Comparison of ENCODE assay signal across 11 mouse cellular contexts in the genomic region with DNA sequence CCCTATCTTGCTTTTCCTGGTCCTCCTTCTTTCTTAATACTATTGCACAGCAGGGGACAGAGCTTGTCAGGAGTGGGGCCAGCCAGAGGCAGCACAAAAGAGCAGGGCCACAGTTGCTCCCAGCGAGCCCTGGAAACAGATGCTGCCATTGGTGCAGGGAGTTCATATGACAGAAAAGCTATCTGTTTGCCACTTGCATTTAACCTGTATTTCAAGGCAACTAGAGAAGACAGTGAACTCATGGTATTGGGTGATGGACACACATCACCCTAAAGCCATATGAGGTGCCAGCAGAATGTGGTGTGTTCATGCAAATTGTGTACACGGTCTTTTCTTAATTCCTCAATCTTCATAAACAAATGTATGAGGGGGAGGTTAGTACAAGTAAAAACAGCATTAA.
DNase-seq lines count a peak whose midpoint lies in the region; ATAC-seq and TF ChIP-seq lines count a peak whose summit lies in the region.
"Had no signal": no experiment of that assay in that cellular context is flagged by ENCODE, and none has a peak within 500 bp of the region (broad histone marks: within the 10 kb centered on the region; RNA-seq: fewer than 3 reads in every experiment).

No protein-coding gene starts in this region.

- H3K36me3 ChIP-seq in forebrain, embryonic 16.5 days (ENCODE audit: control insufficient read depth, insufficient read depth) = no peaks in the 10 kb centered on the region
- H3K36me3 ChIP-seq in midbrain, embryonic 10.5 days = no peaks in the 10 kb centered on the region
- H3K36me3 ChIP-seq in stomach, postnatal 0 days (ENCODE audit: control insufficient read depth, insufficient read depth, low read length) = no peaks in the 10 kb centered on the region

- peaks cover 28% of the 10 kb centered on the region for H3K4me1 ChIP-seq in forebrain, embryonic 16.5 days (replicated peaks; ENCODE audit: control insufficient read depth, insufficient read depth, low read length)
- peaks cover 47% of the 10 kb centered on the region for H3K4me1 ChIP-seq in midbrain, embryonic 10.5 days
- H3K4me1 ChIP-seq in stomach, postnatal 0 days (replicated peaks; ENCODE audit: control insufficient read depth, insufficient read depth) = 0 out of 2 replicates have a peak, but pooled peaks cover 3% of the 10 kb centered on the region

- no peaks in the 10 kb centered on the region for H3K27me3 ChIP-seq in forebrain, embryonic 16.5 days (replicated peaks; ENCODE audit: control insufficient read depth, insufficient read depth, low read length)
- no peaks in the 10 kb centered on the region for H3K27me3 ChIP-seq in midbrain, embryonic 10.5 days (ENCODE audit: low read depth, poor library complexity, severe bottlenecking)
- no peaks in the 10 kb centered on the region for H3K27me3 ChIP-seq in stomach, postnatal 0 days (ENCODE audit: control insufficient read depth, insufficient read depth, low read length)

- no peaks in the 10 kb centered on the region for H3K9me3 ChIP-seq in forebrain, embryonic 16.5 days (ENCODE audit: control insufficient read depth, low read length)
- H3K9me3 ChIP-seq in midbrain, embryonic 10.5 days (replicated peaks) = no peaks in the 10 kb centered on the region
- no peaks in the 10 kb centered on the region for H3K9me3 ChIP-seq in stomach, postnatal 0 days (ENCODE audit: control insufficient read depth, low read length)

- peak; percentile 43 to 50 for DNase-seq in cerebellum, postnatal 10 days
- DNase-seq in cerebellum, postnatal 4 days (ENCODE audit: low spot score in 2 of 2) = no peak
- peak; percentile 6 for DNase-seq in brain, adult 2 months (ENCODE audit: low read depth, low spot score)
- peak; percentile 28 for DNase-seq in midbrain, embryonic 10.5 days (ENCODE audit: low spot score)
- no peak for DNase-seq in stomach, postnatal 0 days (ENCODE audit: low spot score)
- DNase-seq in frontal cortex, postnatal 14 days (ENCODE audit: low spot score in 2 of 2) = no peak
- DNase-seq in left cerebral cortex, postnatal 14 days (ENCODE audit: low spot score in 2 of 2) = no peak
- DNase-seq: layer of hippocampus, adult 9-11 months; thymus, postnatal 4 days had no signal

- no peak for TF ChIP-seq EP300 in stomach, postnatal 0 days (optimal IDR thresholded peaks at IDR 0.05)

- no peak for TF ChIP-seq CTCF in stomach, postnatal 0 days (IDR thresholded peaks at IDR 0.05; ENCODE audit: low read depth)

- 9% methylated on average over 2 of the region's 2 CpGs for WGBS in forebrain, embryonic 16.5 days
- WGBS in midbrain, embryonic 10.5 days = 32% methylated on average over 2 of the region's 2 CpGs
- WGBS in stomach, postnatal 0 days = 54% methylated on average over 2 of the region's 2 CpGs

- no peak overlapping the region for H3K4me3 ChIP-seq in forebrain, embryonic 16.5 days (replicated peaks; ENCODE audit: low read length)
- H3K4me3 ChIP-seq in midbrain, embryonic 10.5 days = no peak overlapping the region
- H3K4me3 ChIP-seq in stomach, postnatal 0 days (ENCODE audit: low read depth, low read length) = no peak overlapping the region

- no peak overlapping the region for H3K9ac ChIP-seq in forebrain, embryonic 16.5 days (replicated peaks; ENCODE audit: low read depth, low read length)
- H3K9ac ChIP-seq in stomach, postnatal 0 days (ENCODE audit: low read length) = no peak overlapping the region
- H3K9ac ChIP-seq: liver, embryonic 14.5 days had no signal

- intact Hi-C loops in left cerebral cortex, postnatal 14 days (cut with DNase I) = no loop called here

- peak; percentile 29 for ATAC-seq in forebrain, embryonic 16.5 days
- no peak for ATAC-seq in stomach, postnatal 0 days (ENCODE audit: low FRiP score, low TSS enrichment)

- no peak overlapping the region for H3K4me2 ChIP-seq in forebrain, embryonic 16.5 days (ENCODE audit: low read length)
- no peak overlapping the region for H3K4me2 ChIP-seq in stomach, postnatal 0 days (replicated peaks; ENCODE audit: low read depth)

- peak overlapping the region; percentile 92 for H3K27ac ChIP-seq in forebrain, embryonic 16.5 days (ENCODE audit: low read length)
- peak overlapping the region; percentile 77 for H3K27ac ChIP-seq in midbrain, embryonic 10.5 days (replicated peaks)
- no peak overlapping the region for H3K27ac ChIP-seq in stomach, postnatal 0 days (replicated peaks)
- H3K27ac ChIP-seq: liver, embryonic 14.5 days had no signal

Comparison
In these comparisons a context has a peak if more than half of its experiments do, and no peak if none do; other contexts are left out.
1. DNase-seq: peak in cerebellum, postnatal 10 days (2 of 2), brain, adult 2 months (single experiment) and midbrain, embryonic 10.5 days (single experiment); none in cerebellum, postnatal 4 days (0 of 2), stomach, postnatal 0 days (single experiment), frontal cortex, postnatal 14 days (0 of 2) and left cerebral cortex, postnatal 14 days (0 of 2).